Comparison of ENCODE assay signal across 8 mouse cellular contexts in the genomic region with DNA sequence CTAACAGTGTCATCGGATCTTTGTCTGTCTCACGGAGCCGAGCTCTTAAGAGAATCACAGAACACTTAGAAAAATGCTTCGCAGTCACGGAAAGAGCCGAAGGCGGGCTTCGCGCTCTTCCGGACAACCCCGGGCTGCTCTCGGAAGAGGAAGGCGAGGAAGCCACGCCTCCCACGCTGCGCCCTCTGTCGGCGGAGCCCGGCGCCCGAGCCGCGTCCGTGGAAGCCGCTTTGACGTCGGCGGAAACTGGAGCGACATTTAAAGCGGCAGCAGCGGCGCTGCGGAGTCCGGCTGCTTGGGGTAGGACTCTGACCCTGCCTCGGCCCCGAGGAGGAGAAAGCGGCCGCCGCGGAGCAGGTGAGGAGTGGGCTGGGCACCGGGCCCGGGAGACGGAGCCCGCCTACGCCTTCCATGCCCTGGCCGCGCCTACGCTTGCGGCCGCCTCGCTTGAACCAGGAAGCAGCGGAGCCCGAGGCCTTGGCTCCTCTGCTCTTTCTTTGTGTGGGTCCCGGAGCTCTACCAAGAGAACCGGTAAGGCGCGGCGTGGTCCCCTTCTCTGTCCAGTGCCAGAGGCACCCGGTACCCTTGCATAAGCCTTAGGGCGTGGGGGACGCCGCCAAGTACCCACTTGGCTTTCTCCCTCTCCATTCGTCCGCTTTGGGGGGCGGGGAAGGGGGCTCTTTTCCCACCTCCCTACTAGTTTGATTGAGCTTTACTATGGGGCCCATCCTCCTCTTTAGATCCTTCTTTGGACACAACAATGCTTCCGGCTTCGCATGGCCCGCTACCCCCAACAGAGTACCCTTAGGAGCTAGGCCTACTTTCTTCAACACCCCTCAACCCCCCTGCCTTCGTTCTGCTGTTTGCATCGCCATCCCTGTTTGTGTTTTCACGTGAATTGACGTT. TPM values are rescaled to one million over a fixed set of nuclear protein-coding genes. Genes with fewer than 3 reads are reported as not detected.
DNase-seq lines count a peak whose midpoint lies in the region; ATAC-seq lines count a peak whose summit lies in the region.

A gene (plus strand): TSS at position 242 of the 906 bp plus-strand sequence.

- no peaks in the 10 kb centered on the region for H3K9me3 ChIP-seq in hindbrain, embryonic 15.5 days

- 27% methylated on average over 68 of the region's 72 CpGs for WGBS in hindbrain, embryonic 15.5 days

- H3K4me3 ChIP-seq in hindbrain, embryonic 15.5 days: peak within 1 kb of the TSS; percentile 72

- peak within 1 kb of the TSS; percentile 75 for H3K9ac ChIP-seq in hindbrain, embryonic 15.5 days

- H3K4me2 ChIP-seq in hindbrain, embryonic 15.5 days: peak within 1 kb of the TSS; percentile 65

- H3K4me1 ChIP-seq in hindbrain, embryonic 15.5 days (replicated peaks): peaks cover 4% of the 10 kb centered on the region; the same call in 1 of the 2 replicates

- peak; percentile 97 for ATAC-seq in hindbrain, embryonic 15.5 days (ENCODE audit: low FRiP score, low read depth)

- H3K27ac ChIP-seq in hindbrain, embryonic 15.5 days (replicated peaks): peak within 1 kb of the TSS; percentile 87

- peak; percentile 46 for DNase-seq in WW6 (ENCODE audit: low read depth, low spot score)
- peak; percentile 84 to 88 for DNase-seq in cerebellum, postnatal 36 days
- DNase-seq in frontal cortex, postnatal 36 days (ENCODE audit: low spot score in 2 of 2): peak; percentile 85 to 90
- DNase-seq in left cerebral cortex, adult 11 months (ENCODE audit: low spot score): peak; percentile 82
- DNase-seq in lung, postnatal 36 days: peak; percentile 89
- DNase-seq in retina, embryonic 14.5 days (ENCODE audit: low spot score): peak; percentile 88
- DNase-seq in thymus, postnatal 36 days: peak; percentile 87 to 89

- H3K27me3 ChIP-seq in hindbrain, embryonic 15.5 days: no peaks in the 10 kb centered on the region

- no peaks in the 10 kb centered on the region; the same call in 1 of the 2 replicates for H3K36me3 ChIP-seq in hindbrain, embryonic 15.5 days

RNA-seq across cellular contexts. Expression of the gene that starts here (rescaled TPM):
- polyA plus RNA-seq in hindbrain, embryonic 15.5 days (2015; fragmentation: Nextera tagmentation; extraction: Ambion mirVana): 4.0 and 4.7 TPM in 2 replicates

Comparison
In these comparisons a context has a peak if more than half of its experiments do, and no peak if none do; other contexts are left out.
1. Peak in every context shown above with its lines: DNase-seq, ATAC-seq, H3K4me3 ChIP-seq and H3K27ac ChIP-seq.